Mouse (Mus musculus) intestine, postnatal 0 days (tissue): ENCODE measurements at regions not wholly inside any gene's neighbourhood (a gene's known extent, or its start where the extent isn't known, plus 50 kb on each side); places are given as distances from the start of the nearest gene placed in this dataset. TPM values are rescaled to one million over a fixed set of nuclear protein-coding genes. Genes with fewer than 3 reads are reported as not detected.

Source experiments
- ATAC-seq: fragments of 200-750 bp; cut with Nextera tagmentation; 2 replicates; pipeline ENCODE4 v1.8.0; 2017; ENCODE audit warnings: mild to moderate bottlenecking, moderate TSS enrichment, moderate library complexity
- H3K27ac ChIP-seq: fragments of 300-500 bp; sonication (generic); 2 replicates; pipeline ENCODE4 v1.5.1; 2014; ENCODE audit warnings: mild to moderate bottlenecking, low read depth, low read length, moderate library complexity
- H3K27me3 ChIP-seq: fragments of 300-500 bp; sonication (generic); replicated peaks from 2 replicates; pipeline ENCODE4 v1.6.1; 2014; ENCODE audit warnings: low read length, mixed read lengths; ENCODE audit not compliant: control insufficient read depth, insufficient read depth
- H3K36me3 ChIP-seq: fragments of 300-500 bp; sonication (generic); 2 replicates; pipeline ENCODE4 v1.6.1; 2014; ENCODE audit warnings: mild to moderate bottlenecking, moderate library complexity; ENCODE audit not compliant: control insufficient read depth, insufficient read depth
- H3K4me1 ChIP-seq: fragments of 300-500 bp; sonication (generic); replicated peaks from 2 replicates; pipeline ENCODE4 v1.6.1; 2014; ENCODE audit warnings: antibody characterized with exemption, low read length, mixed read lengths; ENCODE audit not compliant: control insufficient read depth, insufficient read depth
- H3K4me2 ChIP-seq: fragments of 300-500 bp; sonication (generic); replicated peaks from 2 replicates; pipeline ENCODE4 v1.6.1; 2014; ENCODE audit warnings: low read depth, mild to moderate bottlenecking, moderate library complexity
- H3K4me3 ChIP-seq: fragments of 300-500 bp; sonication (generic); 2 replicates; pipeline ENCODE4 v1.5.1; 2014; ENCODE audit warnings: low read depth, low read length
- H3K9ac ChIP-seq: fragments of 300-500 bp; sonication (generic); 2 replicates; pipeline ENCODE4 v1.6.1; 2014; ENCODE audit warnings: mild to moderate bottlenecking, low read depth, low read length
- H3K9me3 ChIP-seq: fragments of 300-500 bp; sonication (generic); 2 replicates; pipeline ENCODE4 v1.6.1; 2016; ENCODE audit warnings: mixed run types; ENCODE audit not compliant: control insufficient read depth
- CTCF ChIP-seq: sonication (generic); IDR thresholded peaks from 2 replicates; pipeline ENCODE4 v1.5.1; 2016; ENCODE audit warnings: low read depth, mild to moderate bottlenecking, control low read depth, antibody characterized with exemption, moderate library complexity
- WGBS: fragments of 180-500 bp; shearing (Covaris S2); extraction: QIAGEN DNeasy Blood & Tissue Kit; methylation state at CpG from one replicate; pipeline ENCODE4 v1.1.7; 2014; 5-methylcytosine and 5-hydroxymethylcytosine counted together
- microRNA-seq: library from miRNA; unstranded; fragments of <30 nt; microRNA quantifications from one replicate; pipeline ENCODE4, GENCODE M21; 2016

- ATAC-seq, result no peak
Measured at GRCm38 (mm10) chr12:37047191-37047590, 61.1 kb upstream of the Meox2 start.

GRCm38 (mm10) chr12:37050596-37050995, 57.7 kb upstream of the Meox2 start:
- H3K9me3 ChIP-seq, result no peaks in the 10 kb centered on the region
- ATAC-seq, result no peak
- no peak overlapping the region for H3K27ac ChIP-seq
- H3K4me1 ChIP-seq, result no peaks in the 10 kb centered on the region
- no peak overlapping the region for H3K9ac ChIP-seq
- no peak for TF ChIP-seq CTCF
- no peaks in the 10 kb centered on the region for H3K36me3 ChIP-seq
- H3K27me3 ChIP-seq, result no peaks in the 10 kb centered on the region
- no peak overlapping the region for H3K4me3 ChIP-seq
- H3K4me2 ChIP-seq, result no peak overlapping the region
- 43% methylated on average over 1 of the region's 1 CpGs for WGBS

More at GRCm38 (mm10) chr12:37047191-37047590, 61.1 kb upstream of the Meox2 start:
- Histone ChIP-seq H3K4me1 (no peaks in the 10 kb centered on the region), H3K4me3 (no peak overlapping the region), H3K4me2 (no peak overlapping the region), H3K36me3 (no peaks in the 10 kb centered on the region), H3K9me3 (no peaks in the 10 kb centered on the region), H3K9ac (no peak overlapping the region), H3K27ac (no peak overlapping the region), H3K27me3 (no peaks in the 10 kb centered on the region)
- TF ChIP-seq CTCF, result no peak
- 63% methylated on average over 3 of the region's 3 CpGs for WGBS

- H3K4me2 ChIP-seq, result no peak overlapping the region
- H3K27ac ChIP-seq, result no peak overlapping the region
- 76% methylated on average over 3 of the region's 3 CpGs for WGBS
- H3K4me1 ChIP-seq, result no peaks in the 10 kb centered on the region
- no peaks in the 10 kb centered on the region for H3K36me3 ChIP-seq
- H3K9me3 ChIP-seq, result no peaks in the 10 kb centered on the region
- TF ChIP-seq CTCF, result no peak
- H3K27me3 ChIP-seq, result no peaks in the 10 kb centered on the region
- no peak overlapping the region for H3K9ac ChIP-seq
- H3K4me3 ChIP-seq, result no peak overlapping the region
- no peak for ATAC-seq
Measured at GRCm38 (mm10) chr12:37057411-37057810, 50.9 kb upstream of the Meox2 start.

Small RNA genes in the stretch of these regions (microRNA-seq; reads per million reads assigned to microRNA genes)
- gene Gm44326 (not detected), gene Mir5099 (146 reads per million, percentile 53 among the genes with 10 or more reads in this experiment)
